In genomic region chr17:94726750-94727149, GRCm38 (mm10) we compare ENCODE assay signal across 21 mouse cellular contexts.
"Had no signal": no experiment of that assay in that cellular context is flagged by ENCODE, and none has a peak within 500 bp of the region (broad histone marks: within the 10 kb centered on the region; RNA-seq: fewer than 3 reads in every experiment).

No protein-coding gene starts in this region.

- ATAC-seq: hindbrain, embryonic 16.5 days; hindbrain, postnatal 0 days; inflammation-experienced regulatory T-cells, adult 6 months; intestine, embryonic 15.5 days; intestine, embryonic 16.5 days; intestine, postnatal 0 days had no signal

- DNase-seq: heart, postnatal 10 days; heart, postnatal 14 days; heart, postnatal 36 days; heart, postnatal 4 days; kidney, adult 11 months; kidney, adult 18-20 months; kidney, adult 2 months; kidney, adult 8-10 months; kidney, adult 9 months; kidney, postnatal 10 days; kidney, postnatal 25 days; kidney, postnatal 36 days; kidney, postnatal 4 days; layer of hippocampus, adult 9-11 months; layer of hippocampus, postnatal 36 days had no signal
